Mouse (Mus musculus) G1E (cell line): ENCODE measurements around the gene Zranb3. TPM values are rescaled to one million over a fixed set of nuclear protein-coding genes. Genes with fewer than 3 reads are reported as not detected.

Experiments
- ATAC-seq: 2 replicates; pipeline ENCODE4 v1.8.0; 2016; ENCODE audit warnings: mild to moderate bottlenecking; ENCODE audit not compliant: insufficient number of reproducible peaks, poor library complexity, low FRiP score, severe bottlenecking; ENCODE audit errors: extremely low read depth
- DNase-seq: peaks from one replicate; pipeline ENCODE4 v3.0.0; 2012; ENCODE audit warnings: low spot score
- H3K27me3 ChIP-seq: 2 replicates; pipeline ENCODE4 v1.6.1; 2012; ENCODE audit warnings: mild to moderate bottlenecking, low read length, inconsistent platforms; ENCODE audit not compliant: insufficient read depth
- H3K36me3 ChIP-seq: replicated peaks from 2 replicates; pipeline ENCODE3; 2012; ENCODE audit warnings: mild to moderate bottlenecking, inconsistent platforms
- H3K4me1 ChIP-seq: 2 replicates; pipeline ENCODE4 v1.6.1; 2012; ENCODE audit warnings: low read depth, low read length, inconsistent platforms, mixed read lengths; ENCODE audit not compliant: insufficient read depth
- H3K4me3 ChIP-seq: 2 replicates; pipeline ENCODE4 v1.5.1; 2012; ENCODE audit warnings: low read depth, mild to moderate bottlenecking, inconsistent platforms, low read length, moderate library complexity, mixed read lengths
- H3K9me3 ChIP-seq: replicated peaks from 2 replicates; pipeline ENCODE4 v1.6.1; 2012; ENCODE audit warnings: inconsistent platforms
- CTCF ChIP-seq: IDR thresholded peaks from 2 replicates; pipeline ENCODE4 v1.5.1; 2012; ENCODE audit warnings: low read depth, low read length, inconsistent platforms, mixed read lengths
- GATA1 ChIP-seq: IDR thresholded peaks from 2 replicates; pipeline ENCODE4 v1.6.1; 2012; ENCODE audit warnings: borderline replicate concordance, low read length, inconsistent platforms, mixed read lengths
- GATA2 ChIP-seq: IDR thresholded peaks from 2 replicates; pipeline ENCODE4 v1.6.1; 2012; ENCODE audit warnings: low read depth, low read length, inconsistent platforms, borderline replicate concordance
- POLR2AphosphoS5 ChIP-seq: IDR thresholded peaks from 2 replicates; pipeline ENCODE4 v1.6.1; 2012; ENCODE audit warnings: low read depth, low read length, inconsistent platforms; ENCODE audit not compliant: insufficient replicate concordance
- TAL1 ChIP-seq: conservative IDR thresholded peaks from 2 replicates; pipeline ENCODE4 v1.6.1; 2012; ENCODE audit warnings: low read depth, low read length, inconsistent platforms, mixed read lengths
- polyA plus RNA-seq: library from polyadenylated mRNA; stranded (reverse); fragments of >175 nt; gene quantifications from 2 replicates; pipeline ENCODE4 v1.2.3, GENCODE M21; 2012
- total RNA-seq, 2 experiments: library from RNA; stranded (forward) in 1 of 2; stranded (reverse) in 1 of 2; fragments of 200-1000 nt in 1 of 2; fragments of >200 nt in 1 of 2; fragmentation: Nextera tagmentation in 1 of 2; gene quantifications; 2 replicates each; pipeline ENCODE4 v1.2.3; 2014 to 2017

Gene Zranb3
- total and polyA plus RNA-seq, 3 experiments, result 1.9 to 29.3 (median 28.1) TPM

DNA sequence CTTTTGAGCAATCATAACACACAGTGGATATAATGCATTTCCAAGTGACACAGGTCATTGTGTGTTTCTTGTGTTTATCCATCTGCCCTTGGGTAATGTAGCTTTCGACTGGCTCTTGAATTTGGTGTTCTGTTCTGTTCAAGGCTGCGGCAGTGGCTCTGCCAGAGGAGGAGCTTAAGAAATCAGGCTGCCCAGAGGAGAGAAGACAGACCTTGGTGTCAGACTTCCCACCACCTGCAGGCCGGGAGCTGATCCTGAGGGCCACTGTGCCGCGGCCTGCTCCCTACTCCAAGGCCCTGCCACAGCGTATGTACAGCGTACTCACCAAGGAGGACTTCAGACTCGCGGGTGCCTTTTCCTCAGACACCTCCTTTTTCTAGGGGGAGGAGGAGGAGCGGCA is 160.6 kb downstream of the Zranb3 start:
- TF ChIP-seq TAL1 (no peak), CTCF (no peak), POLR2AphosphoS5 (no peak), GATA1 (no peak), GATA2 (no peak)
- H3K4me3 ChIP-seq, result no peak overlapping the region
- H3K36me3 ChIP-seq, result peaks cover 91% of the 10 kb centered on the region
- H3K9me3 ChIP-seq, result no peaks in the 10 kb centered on the region
- H3K27me3 ChIP-seq, result no peaks in the 10 kb centered on the region
- no peaks in the 10 kb centered on the region for H3K4me1 ChIP-seq
- DNase-seq (no peak), ATAC-seq (no peak)

DNA sequence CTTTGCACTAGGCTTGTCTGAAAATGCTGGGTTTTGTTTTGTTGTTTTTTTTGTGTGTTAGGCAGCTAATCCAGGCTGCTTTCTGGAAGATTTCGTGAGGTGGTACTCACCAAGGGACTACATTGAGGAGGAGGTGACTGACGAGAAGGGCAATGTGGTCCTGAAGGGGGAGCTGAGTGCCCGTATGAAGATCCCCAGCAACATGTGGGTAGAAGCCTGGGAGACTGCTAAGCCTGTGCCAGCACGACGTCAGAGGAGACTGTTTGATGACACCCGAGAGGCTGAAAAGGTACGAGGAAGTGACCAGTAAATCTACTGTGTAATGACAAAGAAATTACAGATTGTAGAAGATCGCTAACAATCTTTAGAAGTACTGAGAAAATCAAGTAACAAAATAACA is 165.6 kb downstream of the Zranb3 start:
- Histone ChIP-seq H3K27me3 (no peaks in the 10 kb centered on the region), H3K4me1 (no peaks in the 10 kb centered on the region), H3K4me3 (no peak overlapping the region), H3K36me3 (peaks cover 93% of the 10 kb centered on the region), H3K9me3 (no peaks in the 10 kb centered on the region)
- ATAC-seq (no peak), DNase-seq (no peak)
- no peak for TF ChIP-seq CTCF

DNA sequence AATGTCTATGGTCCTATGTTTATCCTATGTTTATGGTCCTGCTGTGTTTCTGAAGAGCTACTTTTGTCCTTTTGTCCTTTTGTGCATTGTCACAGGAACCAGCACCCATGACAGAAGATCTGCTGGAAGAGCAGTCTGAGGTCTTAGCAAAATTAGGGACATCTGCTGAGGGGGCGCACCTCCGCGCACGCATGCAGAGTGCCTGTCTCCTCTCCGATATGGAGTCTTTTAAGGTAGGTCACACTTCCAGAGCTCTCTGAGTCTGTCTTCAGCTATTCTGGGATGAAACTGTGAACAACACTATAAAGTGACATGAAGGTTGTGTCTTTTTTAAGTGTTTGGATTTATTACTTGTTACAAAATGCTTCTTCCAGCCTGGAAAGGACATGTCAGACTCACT is 168.5 kb downstream of the Zranb3 start:
- Histone ChIP-seq H3K9me3 (no peaks in the 10 kb centered on the region), H3K4me1 (no peaks in the 10 kb centered on the region), H3K4me3 (no peak overlapping the region), H3K27me3 (no peaks in the 10 kb centered on the region), H3K36me3 (peaks cover 86% of the 10 kb centered on the region)
- ATAC-seq, result no peak
- no peak for DNase-seq
- TF ChIP-seq GATA1 (no peak), POLR2AphosphoS5 (no peak), CTCF (no peak), GATA2 (no peak), TAL1 (no peak)

DNA sequence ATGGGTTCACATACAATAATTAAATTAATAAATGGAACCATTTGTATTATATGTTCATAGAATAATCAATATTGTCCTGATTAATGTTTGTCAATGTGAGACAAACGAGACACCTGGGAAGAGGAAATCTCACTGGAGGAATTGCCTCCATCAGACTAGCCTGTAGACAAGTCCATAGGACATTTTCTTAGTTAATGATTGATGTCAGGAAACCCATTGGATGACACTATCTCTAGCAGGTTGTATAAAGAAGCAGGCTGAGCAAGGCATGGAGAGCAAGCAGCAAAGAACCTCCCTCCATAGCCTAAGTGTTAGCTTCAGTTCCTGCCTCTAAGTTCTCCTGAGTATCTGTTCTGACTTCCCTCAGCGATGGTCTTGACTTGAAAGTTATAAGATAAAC is 169.4 kb downstream of the Zranb3 start:
- DNase-seq, result no peak
- Histone ChIP-seq H3K4me1 (no peaks in the 10 kb centered on the region), H3K9me3 (no peaks in the 10 kb centered on the region), H3K4me3 (no peak overlapping the region), H3K27me3 (no peaks in the 10 kb centered on the region), H3K36me3 (peaks cover 84% of the 10 kb centered on the region)
- ATAC-seq, result no peak
- no peak for TF ChIP-seq GATA2
- no peak for TF ChIP-seq CTCF
- TF ChIP-seq TAL1, result no peak
- TF ChIP-seq POLR2AphosphoS5, result no peak
- no peak for TF ChIP-seq GATA1

DNA sequence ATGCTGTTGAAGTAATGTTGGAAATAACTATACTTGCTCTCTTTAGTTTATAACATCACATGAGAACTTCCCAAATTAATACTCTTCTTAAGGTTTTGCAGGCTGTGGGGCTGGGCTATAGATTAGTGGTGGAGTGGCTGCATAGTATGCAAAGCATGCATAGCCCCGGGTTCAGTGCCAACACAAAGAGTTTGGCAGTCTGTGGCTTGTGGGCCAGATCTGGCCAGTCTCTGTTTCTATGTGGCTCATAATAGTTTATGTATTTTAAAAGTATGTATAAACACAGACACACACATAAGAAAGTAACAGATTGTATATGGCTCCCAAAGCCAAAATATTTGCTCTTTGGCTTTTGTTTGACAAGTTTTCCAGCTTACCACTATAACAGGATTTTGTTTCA is 187.0 kb downstream of the Zranb3 start:
- no peaks in the 10 kb centered on the region for H3K27me3 ChIP-seq
- DNase-seq, result no peak
- peaks cover 67% of the 10 kb centered on the region for H3K36me3 ChIP-seq
- no peaks in the 10 kb centered on the region for H3K4me1 ChIP-seq
- no peak overlapping the region for H3K4me3 ChIP-seq
- ATAC-seq, result no peak
- TF ChIP-seq GATA1 (no peak), CTCF (no peak), TAL1 (no peak), GATA2 (no peak), POLR2AphosphoS5 (no peak)
- H3K9me3 ChIP-seq, result no peaks in the 10 kb centered on the region

DNA sequence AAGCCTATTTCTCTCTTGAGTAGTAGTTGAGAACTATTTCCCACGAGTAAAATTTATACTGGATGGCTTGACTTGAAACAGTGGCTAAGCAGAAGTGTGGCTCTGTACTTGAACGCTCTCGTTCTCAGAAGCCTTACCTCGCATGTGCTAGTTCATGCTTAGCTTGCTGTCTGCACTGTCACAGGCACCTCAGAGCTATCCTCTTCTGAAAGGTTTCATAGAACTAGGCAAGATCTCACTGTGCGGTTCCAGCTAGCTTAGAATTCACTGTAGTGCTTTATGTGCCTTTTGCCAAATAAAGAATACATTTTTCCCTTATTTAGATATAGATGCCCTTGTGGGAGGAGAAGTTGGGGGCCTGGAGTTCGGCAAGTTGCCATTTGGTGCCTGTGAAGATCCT is 187.5 kb downstream of the Zranb3 start:
- TF ChIP-seq TAL1 (no peak), GATA2 (no peak), CTCF (no peak), POLR2AphosphoS5 (no peak), GATA1 (no peak)
- DNase-seq (no peak), ATAC-seq (no peak)
- no peaks in the 10 kb centered on the region for H3K9me3 ChIP-seq
- peaks cover 70% of the 10 kb centered on the region for H3K36me3 ChIP-seq
- H3K27me3 ChIP-seq, result no peaks in the 10 kb centered on the region
- H3K4me3 ChIP-seq, result no peak overlapping the region
- H3K4me1 ChIP-seq, result no peaks in the 10 kb centered on the region

DNA sequence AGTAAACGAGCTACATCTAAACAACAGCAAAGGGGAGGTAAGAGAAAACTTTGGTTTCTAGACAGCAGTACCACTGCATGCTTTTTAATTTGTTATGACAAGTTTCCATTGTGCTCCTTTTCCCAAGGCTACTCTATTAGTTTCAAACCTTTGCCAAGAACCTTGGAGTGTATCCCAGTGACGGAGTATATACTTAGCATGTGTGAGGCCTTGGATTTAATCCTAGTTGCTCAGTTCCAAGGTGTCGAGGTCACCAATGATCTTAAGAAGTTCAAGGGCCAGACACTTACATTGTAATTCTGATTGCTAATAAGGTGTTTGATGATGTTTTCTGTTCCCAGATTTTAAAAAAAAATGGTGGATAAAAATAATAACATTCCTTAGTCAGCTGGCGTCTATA is 189.7 kb downstream of the Zranb3 start:
- Histone ChIP-seq H3K4me3 (no peak overlapping the region), H3K27me3 (no peaks in the 10 kb centered on the region), H3K9me3 (no peaks in the 10 kb centered on the region), H3K4me1 (no peaks in the 10 kb centered on the region), H3K36me3 (peaks cover 66% of the 10 kb centered on the region)
- no peak for DNase-seq
- TF ChIP-seq TAL1 (no peak), CTCF (no peak), GATA2 (no peak), POLR2AphosphoS5 (no peak), GATA1 (no peak)
- ATAC-seq, result no peak
